Mouse (Mus musculus) thymus, postnatal 25 days (tissue): ENCODE results near the gene Aacs.

ENCODE experiments used
- DNase-seq: peaks from one replicate; pipeline ENCODE4 v3.0.0; 2022

Aacs gene

DNA sequence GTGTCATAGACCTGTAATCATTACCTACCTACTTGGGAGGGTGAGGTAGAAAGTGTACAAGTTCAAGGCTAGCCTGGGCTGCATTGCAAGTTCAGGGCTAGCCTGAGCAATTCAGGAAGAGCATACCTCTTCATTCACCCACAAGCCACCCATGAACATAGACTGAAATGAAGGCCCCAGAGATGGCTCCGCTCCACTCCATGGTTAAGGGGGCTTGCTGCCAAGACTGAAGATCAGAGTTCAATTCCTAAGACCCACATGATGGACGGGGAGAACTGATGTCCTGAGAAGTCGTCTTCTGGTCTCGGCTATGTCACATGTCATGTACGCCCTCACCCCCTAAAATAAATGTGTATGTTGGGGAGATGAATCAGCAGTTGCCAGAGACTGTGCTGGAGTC, 9.1 kb upstream of the Aacs start:
- no peak for DNase-seq

DNA sequence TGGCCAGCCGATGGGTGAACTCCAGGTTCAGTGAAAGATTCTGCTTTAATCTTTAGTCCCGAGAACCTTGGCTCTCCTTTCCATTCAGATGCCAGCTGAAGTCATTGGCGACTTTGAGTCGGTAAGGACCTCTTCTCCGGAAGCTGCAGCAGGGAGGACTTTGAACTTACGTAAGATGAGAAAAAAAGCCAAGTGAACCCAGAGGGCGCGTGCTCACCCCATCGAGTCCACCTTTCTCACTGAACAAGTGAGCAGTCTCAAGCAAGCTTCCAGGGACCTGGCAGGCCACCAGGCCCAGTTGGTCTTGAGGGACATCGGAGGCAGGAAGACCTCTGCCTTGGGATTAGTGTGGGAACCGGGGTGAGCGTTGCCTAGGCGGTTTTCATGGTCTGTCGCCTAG, 8.4 kb upstream of the Aacs start:
- no peak for DNase-seq

DNA sequence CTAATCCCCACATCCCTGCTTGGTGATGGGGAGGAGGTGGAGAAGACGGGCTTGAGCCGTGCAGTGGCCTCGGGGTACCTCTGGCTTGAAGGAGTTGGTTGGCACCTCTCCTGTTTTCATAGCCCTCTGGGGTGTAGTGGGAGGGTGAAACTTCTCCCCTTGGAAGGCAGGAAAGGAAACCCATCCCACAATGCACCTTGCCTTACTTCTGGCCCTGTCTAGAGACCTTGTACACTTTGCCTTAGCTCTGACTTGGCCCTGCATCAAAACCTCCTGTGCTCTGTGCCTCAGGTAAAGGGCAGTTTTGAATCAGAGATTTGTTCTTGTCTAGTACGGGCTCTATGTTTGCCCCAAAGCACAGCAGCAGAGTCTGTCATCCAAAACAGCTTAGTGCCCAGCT, 4.9 kb upstream of the Aacs start:
- DNase-seq = no peak

DNA sequence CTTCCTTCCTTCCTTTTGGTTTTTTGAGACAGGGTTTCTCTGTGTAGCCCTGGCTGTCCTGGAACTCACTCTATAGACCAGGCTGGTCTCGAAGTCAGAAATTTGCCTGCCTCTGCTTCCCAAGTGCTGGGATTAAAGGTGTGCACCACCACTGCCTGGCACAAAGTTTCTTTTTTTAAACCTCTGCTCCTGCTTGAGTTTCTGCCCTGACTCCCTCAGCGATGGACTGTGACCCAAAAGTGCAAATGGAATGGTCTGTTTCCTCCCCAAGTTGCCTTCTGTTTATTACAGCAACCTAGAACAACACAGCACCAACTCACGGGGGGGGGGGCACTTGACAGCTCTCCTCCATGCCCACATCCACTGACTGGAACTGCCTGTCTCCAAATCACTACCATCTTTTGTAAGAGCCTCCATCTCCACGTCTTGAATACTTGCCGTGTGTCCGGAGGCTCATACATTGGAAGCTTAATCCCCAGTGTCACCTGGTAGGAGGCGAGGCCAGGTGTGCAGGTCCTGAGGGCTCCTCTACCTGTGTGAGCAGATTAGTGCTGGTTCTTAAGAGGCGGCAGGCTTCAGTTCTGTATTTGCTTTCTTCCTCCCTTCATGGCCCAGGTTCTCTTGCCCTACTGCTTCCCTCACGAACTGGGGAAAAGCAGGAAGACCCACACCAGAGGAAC, 2.7 kb upstream of the Aacs start:
- DNase-seq = no peak

DNA sequence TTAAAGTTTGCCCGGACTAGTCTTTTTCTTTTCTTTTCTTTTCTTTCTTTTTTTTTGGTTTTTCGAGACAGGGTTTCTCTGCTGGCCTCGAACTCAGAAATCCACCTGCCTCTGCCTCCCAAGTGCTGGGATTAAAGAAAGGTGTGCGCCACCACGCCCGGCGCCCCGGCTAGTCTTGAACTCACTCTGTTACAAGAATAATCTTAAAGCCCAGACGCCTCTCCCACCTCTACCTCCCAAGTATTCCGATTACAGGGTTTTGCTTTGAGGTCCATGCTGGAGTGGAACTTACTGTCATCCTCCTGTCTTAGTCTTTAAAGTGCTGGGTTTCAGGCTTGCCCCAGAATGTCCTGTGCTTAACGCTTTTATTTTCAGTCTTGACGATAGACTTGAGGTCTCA, 584 bp upstream of the Aacs start:
- no peak for DNase-seq

DNA sequence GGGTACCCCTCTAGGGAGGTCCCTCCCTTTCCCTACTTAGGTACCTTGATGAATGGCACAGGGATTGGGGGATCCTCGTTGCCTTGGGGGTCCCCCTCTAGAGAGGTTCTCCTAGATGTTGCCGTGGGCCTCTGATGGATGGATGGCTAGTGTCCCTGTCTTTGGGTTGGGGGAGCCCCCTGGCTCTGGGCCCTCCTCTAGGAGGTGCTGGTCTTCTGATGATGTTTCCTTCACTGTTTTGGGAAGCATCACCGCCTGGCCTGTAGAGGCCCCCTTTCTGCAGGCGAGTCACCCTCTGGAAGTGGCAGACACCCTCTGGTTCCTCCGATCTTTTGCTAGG, 642 bp downstream of the Aacs start:
- no peak for DNase-seq

DNA sequence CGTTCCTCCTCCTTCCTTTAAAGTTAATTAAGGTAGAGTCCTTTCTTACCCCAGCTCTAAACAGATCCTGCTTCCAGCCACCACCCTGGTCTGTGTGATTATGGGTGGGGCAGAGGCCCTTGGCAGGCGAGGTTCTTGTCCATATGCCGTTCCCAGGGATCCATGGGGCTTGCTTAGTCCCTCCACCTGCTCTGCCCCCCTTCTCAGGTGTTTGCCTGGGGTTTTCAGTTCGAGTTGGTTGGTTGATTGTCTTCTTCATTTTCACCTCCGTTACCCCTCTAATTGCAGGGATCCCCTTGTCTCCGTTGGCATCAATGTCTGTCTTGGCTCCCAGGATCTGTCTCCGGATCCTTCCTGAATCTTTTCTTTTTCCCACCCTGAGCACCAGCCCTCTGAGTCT, 1.2 kb downstream of the Aacs start:
- no peak for DNase-seq

DNA sequence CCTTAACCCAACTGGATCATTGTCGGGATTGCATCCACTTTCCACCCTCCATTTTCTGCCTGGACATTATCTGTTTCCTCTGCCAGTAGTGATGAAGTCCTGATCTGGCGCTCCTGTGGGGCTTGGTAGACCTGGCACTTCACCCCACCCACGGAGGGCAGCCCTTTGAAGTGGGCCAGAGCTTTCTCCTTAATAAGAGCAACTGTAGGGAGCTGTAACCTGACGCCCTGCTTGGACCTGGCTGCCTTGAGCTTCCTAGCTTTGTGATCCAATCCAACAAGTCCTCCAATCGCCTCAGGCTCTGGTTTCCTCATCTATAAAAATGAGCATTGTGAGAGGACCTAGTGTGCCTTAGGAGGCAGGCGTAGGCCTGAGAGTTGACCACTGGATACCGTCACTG, 1.9 kb downstream of the Aacs start:
- DNase-seq = no peak

DNA sequence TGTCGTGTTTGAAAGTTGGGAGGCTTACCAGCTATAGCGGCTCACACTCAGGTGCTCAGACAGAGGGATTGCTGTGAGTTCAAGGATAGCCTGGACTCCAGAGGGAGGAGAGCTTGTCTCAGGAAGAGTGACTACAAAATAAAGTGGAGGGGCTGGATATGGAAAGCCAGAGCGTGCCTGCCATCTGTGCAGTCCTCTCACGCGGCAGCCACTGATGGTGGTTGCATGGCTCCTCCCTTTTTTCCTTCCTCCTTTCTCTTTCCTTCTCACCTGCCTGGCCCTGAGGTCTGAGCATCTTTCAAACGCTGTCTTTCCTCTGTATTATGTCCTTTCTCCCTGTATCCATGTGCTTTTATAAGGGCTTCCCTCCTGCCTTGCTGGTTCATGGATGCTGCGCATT, 2.4 kb downstream of the Aacs start:
- no peak for DNase-seq

DNA sequence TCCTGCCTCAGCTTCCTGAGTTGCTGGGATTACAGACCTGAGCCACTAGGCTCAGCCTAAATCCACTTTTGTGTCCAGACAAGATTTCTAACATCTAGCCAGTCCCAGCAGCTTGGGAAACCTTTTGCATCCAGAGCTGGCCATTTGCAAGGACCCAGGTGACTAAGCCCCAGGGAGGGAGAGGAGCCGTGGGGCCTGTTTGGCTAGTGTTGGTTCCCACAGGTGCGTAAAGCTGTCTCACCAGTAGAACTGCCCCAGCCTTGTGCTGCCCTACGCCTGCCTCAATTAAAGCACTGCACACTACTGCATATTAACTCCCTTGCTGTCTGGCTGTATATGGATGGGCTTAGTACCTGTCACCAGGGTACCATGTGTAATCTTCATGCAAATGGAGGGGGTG, 3.8 kb downstream of the Aacs start:
- no peak for DNase-seq

DNA sequence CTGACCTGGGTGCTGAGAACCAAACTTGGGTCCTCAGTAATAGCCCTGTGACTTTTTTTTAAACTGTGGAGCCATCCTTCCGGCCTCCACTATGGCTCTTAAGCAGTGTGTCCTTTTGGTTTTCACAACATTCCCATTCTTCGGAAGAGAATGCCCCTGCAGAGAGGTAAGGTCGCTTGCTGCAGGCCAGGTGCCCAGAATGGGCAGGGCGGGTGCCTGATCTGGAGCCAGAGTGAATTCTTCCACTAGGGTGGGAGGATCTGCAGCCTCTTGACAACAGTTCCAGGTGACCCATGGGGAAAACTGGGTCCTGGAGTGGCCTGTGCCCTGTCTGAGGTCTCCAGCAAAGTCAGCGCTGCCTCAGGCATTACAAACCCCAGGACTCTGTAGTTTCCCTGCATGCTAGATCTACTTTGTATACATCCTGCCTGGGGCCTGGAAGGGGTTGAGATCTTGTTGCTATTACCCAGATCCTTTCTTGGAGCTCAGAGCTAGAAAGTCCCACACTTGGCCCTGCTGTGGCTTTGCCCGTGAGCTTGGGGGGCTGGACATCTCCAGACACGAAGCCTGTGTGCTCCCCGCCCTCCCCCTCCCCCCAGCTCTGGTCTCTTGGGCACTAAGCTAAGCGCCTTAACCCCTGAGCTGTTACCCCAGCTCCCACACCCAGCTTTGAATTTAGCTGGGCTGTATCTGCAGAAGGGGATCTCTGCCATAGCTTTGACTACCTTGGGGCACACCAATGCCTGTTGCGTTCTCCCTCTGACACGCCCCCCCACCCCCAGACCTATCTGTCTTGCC, 5.0 kb downstream of the Aacs start:
- no peak for DNase-seq

DNA sequence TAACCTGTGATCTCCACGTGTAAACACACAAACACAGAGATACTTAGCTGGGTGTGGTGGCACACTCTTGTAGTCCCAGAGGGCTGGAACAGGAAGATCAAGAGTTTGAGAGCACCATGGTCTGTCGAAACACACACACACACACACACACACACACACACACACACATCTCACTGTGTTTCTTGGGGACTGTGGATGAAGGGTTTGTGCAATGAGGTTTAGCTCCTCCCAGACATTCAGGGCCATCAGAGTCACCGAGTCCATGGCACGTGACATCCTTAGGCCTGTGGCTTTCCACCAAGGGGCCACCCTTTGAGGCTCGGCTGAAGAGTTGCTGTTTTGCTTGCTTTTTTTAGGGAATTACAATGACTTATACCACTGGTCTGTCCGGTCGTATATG, 6.9 kb downstream of the Aacs start:
- DNase-seq = no peak

DNA sequence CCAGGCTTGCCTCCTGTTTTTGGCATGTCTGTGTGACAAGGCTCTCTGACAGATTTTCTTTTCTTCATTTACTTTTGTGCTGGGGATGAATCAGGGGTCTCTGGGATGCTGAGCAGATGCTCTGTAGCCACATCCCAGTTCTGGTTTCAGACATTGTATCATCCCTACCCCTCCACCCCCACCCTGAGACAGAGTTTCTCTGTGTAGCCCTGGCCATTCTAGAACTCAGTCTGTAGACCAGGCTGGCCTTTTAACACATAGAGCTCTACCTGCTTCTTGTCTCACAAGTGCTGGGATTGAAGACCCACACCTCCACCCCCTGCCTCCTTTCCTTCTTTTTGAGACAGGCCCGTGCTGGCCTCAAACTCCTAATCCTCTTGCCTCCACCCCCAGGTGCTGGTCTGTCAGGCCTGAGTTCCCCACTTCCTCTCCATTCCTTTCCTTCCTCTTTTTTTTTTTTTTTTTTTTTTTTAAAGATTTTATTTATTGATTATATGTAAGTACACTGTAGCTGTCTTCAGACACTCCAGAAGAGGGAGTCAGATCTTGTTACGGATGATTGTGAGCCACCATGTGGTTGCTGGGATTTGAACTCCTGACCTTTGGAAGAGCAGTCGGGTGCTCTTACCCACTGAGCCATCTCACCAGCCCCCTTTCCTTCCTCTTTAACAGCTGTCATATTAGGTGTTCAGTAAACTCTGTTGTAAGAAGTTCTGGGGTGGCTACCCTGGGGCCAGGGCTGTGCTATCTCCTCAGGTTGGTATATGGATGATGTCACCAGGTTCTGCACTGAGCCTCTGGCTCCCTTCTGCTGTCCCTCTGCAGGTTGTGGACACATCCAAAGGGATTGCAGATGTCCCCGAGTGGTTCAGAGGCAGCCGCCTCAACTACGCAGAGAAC, 8.3 kb downstream of the Aacs start:
- DNase-seq = no peak

DNA sequence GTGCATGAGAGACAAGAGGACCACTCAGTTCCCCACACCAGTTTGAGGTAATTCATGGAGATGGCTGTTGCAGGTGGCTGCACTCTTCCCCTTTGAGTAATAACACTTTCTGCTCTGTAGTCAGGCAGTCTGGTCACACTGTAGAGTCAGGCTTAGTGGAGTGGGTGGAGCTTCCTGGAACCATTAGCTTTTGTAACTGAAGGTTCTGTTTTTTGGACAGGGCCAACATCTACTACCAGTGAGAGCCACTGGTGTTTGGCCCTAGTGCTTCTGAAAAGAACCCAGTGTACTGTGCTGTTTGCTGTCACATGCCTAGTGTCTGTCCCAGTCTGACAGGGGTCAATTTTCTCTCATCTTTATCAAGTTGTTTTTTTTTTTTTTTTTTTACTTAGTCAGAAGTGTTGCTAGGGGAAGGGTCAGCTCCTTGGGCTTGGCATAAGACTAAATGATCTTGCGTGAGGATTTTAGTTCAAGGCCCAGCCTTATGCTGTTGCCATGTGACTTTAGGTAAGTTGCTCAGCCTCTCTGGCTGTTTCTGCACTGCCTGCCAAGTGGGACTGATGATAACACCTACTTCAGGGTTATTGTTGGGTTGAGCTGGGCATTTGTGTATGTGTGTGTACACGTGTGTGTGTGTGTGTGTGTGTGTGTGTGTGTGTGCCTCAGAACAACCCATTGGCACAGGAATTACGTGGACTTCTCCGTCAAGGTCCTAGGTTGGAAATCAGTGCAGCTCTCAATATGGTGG, 9.6 kb downstream of the Aacs start:
- no peak for DNase-seq

DNA sequence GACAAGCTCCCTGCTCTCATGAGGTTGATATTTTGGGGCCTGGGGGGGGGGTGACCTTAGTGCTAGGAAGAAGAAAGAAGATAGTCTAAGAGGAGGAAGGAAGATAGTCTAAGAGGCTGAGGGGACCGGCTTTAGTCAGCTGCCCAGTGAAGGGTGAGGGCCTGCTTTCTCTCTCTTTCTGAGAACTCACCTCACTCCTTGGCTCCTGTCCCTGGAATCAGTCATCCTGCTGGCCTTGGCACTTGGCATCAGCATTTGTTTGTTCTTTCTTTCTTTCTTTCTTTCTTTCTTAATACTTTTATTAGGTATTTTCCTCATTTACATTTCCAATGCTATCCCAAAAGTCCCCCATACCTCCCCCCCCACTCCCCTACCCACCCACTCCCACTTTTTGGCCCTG, 10.5 kb downstream of the Aacs start:
- DNase-seq = no peak

DNA sequence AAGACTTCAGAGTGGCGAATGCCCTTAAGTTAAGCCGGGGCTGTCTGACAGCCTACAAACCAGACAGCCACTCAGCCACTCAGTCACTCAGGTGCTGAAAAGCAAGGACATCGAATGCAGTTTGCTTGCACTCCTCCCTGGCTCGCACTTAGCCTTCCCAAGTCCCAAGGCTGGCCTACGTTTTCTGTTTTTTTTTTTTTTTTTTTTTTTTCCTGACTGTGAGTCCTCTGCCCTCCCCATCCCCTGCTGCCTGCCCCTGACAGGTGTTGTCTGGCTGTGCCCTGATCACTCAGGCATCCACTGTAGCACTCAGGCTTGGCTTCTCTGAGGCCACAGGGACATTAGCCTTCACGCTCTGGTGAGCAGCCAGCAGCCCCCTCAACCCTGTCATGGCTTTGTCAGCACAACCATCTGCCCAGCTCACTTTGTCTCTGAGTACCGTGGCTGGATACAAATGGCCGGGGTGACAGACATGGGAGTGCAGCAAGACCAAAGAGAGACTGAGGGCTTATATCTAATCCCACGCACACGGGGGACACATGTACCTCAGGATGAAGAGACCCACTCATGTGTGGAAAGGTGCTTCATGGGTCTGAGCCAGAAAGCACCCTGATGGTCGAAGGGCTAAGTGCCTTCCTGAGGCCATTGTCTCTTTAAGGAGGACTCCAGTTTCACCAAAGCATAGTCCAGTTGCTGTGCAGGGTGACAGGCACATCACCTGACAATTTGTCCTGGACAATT, 11.9 kb downstream of the Aacs start:
- no peak for DNase-seq

DNA sequence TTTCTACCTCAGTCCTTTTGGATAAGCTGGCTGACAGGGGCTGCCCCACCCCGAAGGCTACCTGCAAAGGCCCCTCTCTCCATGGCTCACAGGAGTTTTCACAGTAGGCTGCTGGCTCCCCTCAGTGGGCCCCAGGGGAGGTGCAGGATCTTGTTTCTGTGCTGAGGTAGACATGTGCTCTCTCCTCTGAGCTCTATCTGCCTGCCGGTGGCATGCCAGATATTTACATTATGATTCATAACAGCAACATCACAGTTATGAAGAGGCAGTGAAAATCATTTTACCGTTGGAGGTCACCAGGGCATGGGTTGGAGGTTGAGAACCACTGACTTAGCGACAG, 12.5 kb downstream of the Aacs start:
- no peak for DNase-seq

DNA sequence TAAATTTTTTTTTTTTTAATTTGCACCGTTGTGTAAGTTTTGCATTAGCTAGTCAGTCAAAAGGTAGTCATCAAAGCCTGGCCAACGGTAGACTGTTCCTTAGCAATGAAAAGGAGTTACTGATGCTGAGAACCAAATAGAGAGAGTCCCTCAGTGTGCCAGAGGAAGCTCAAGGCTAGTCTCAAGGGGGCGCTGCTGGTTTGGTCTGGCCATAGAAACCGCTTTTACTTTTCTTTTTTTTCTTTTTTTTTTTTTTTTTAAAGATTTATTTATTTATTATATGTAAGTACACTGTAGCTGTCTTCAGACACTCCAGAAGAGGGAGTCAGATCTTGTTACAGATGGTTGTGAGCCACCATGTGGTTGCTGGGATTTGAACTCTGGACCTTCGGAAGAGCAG, 13.3 kb downstream of the Aacs start:
- DNase-seq = peak; percentile 43

DNA sequence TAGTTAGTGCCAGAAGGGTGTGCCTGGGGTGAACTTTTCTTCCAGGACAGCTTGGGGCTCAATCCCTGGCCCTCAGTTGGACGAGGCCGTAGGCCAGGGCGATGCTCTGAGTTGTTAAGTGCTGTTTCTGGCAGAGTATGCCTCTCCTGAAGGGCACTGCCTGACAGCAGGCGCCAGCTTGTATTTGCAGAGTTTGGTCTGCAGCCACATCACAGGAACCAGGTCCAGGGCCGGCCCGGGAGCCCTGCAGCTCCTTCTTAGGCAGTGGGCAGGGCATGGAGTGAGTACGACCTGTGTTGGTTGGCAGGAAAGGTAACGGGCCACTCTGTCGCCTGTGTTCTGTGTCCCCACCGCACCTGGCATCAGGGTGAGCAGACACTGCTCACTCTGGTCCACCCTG, 15.5 kb downstream of the Aacs start:
- DNase-seq = no peak

DNA sequence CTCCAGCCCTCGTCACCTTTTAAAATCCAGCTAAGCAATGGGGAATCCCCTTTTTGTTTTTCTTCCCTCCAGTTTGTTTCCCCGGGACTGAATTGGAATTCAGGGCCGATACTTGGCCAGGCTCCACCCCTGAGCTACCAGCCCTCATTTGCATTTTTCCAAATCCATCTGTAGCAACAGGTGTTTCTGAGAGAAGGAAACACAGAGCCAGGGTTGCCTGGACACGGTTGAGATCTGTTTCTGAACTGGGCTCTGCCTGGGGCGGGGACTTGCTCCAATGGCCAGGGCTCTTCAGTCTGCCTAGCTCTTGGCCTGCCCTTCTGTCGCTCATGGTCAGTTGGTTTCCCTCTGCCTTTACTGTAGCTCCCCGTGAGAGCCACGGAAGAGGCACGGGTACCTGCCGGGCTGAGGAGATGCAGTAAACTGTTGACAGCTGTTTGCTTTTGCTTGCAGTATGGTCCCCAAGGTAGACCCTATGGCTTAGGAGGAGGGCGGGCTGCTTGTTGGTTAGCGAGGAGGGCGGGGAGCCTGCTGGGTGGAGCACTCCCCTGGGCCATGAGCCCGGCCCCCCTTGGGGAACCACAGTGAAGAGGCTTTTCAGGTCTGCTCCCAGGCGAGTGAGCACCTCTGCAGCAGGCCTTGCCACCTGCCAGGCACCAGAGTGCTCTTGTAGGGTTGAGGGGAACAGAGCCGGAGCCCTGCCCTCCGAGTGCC, 16.9 kb downstream of the Aacs start:
- DNase-seq = no peak

DNA sequence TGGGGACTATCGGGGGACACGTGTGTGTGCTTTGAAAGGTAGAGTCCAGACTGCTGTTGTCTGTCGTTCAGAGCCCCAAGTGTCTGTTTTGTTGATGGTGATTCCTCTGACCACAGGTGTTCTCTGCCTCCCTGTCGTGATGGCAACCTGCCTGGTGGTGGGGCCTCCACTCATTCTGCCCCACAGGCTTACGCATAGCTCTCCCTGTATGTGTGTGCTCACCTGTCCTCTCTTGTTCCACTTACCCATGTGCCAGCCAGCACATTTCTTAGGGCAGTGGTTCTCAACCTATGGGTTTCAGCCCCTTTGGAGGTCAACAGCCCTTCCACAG, 17.4 kb downstream of the Aacs start:
- no peak for DNase-seq

DNA sequence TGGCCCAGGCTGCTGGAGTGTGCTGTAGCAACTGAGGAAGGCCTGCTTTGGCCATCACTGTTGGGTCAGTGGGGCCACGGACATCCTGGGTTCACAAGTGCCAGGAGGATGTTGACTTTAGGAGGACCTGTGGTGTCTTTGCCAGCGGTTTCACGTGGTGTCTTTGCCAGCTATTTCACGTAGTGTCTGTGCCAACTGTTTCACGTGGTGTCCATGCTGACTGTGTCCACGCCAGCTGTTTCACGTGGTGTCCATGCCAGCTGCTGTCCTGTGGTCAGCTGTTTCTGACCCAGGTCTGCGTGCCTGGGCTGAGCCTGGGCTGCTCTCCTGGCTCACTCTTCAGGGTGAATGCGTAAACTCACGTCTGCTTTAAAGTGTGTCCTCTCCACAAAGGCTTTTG, 20.0 kb downstream of the Aacs start:
- no peak for DNase-seq
